In the genomic region with DNA sequence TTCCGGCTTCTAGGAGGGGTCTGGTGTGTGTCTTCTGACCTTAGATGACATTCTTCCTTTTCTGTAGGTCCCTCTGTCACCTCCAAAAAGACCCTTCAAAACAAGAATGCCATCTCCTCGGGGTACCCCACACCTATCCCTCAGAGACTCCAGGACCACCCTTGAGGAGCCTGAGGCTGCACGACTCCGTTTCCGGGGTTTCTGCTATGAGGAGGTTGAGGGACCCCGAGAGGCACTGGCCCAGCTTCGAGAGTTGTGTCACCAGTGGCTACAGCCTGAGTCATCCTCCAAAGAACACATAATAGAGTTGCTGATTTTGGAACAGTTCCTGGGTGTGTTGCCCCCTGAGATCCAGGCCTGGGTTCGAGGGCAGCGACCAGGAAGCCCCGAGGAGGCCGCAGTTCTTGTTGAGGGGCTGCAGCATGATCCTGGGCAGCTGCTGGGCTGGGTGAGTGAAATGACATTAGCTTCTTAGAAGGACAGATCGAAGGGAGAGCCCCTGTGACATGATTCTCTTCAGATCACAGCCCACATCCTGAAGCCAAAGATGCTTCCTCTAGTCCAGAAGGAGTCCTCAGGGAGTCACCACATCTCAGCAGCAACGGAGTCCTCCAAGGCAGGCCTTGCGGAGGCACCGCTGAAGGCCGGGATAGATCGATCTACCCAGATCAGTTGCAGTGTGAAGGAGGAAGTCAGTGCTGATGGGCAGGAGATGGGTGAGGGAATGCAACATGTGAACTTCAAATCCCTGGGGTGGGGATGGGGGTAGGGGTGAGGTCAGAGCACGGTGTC, we compare ENCODE assay signal across 8 mouse cellular contexts. TPM values are rescaled to one million over a fixed set of nuclear protein-coding genes. Genes with fewer than 3 reads are reported as not detected.
DNase-seq lines count a peak whose midpoint lies in the region; ATAC-seq and TF ChIP-seq lines count a peak whose summit lies in the region.

No protein-coding gene starts in this region.

- H3K27ac ChIP-seq in left cerebral cortex, adult 2 months, result peak overlapping the region; percentile 90
- peak overlapping the region; percentile 93 for H3K27ac ChIP-seq in embryonic facial prominence, embryonic 14.5 days (replicated peaks; ENCODE audit: low read depth, low read length)

- DNase-seq in left cerebral cortex, adult 2 months (ENCODE audit: extremely low spot score in 1 of 2, low spot score in 2 of 2), result no peak
- DNase-seq in left cerebral cortex, postnatal 14 days (ENCODE audit: low spot score in 2 of 2), result no peak
- DNase-seq in embryonic facial prominence, embryonic 14.5 days (ENCODE audit: low spot score), result no peak
- peak; percentile 67 for DNase-seq in induced T-regulatory cell, adult 2 months (ENCODE audit: low read depth)
- DNase-seq in naive thymus-derived CD4-positive, alpha-beta T cell, adult 2 months (ENCODE audit: low read depth), result peak; percentile 36
- DNase-seq in retina, postnatal 1 day, result no peak
- DNase-seq in layer of hippocampus, postnatal 36 days, result no peak
- no peak for DNase-seq in kidney, postnatal 36 days

- no peak for TF ChIP-seq CTCF in left cerebral cortex, adult 2 months (IDR thresholded peaks at IDR 0.05)

- H3K4me1 ChIP-seq in embryonic facial prominence, embryonic 14.5 days (ENCODE audit: control insufficient read depth, insufficient read depth, low read length), result peaks cover 4% of the 10 kb centered on the region; the same call in 1 of the 2 replicates

- H3K9ac ChIP-seq in embryonic facial prominence, embryonic 14.5 days (ENCODE audit: low read depth, low read length), result peak overlapping the region; percentile 65; the same call in 1 of the 2 replicates

- H3K27me3 ChIP-seq in embryonic facial prominence, embryonic 14.5 days (replicated peaks; ENCODE audit: control insufficient read depth, insufficient read depth, low read length), result no peaks in the 10 kb centered on the region

- ATAC-seq in embryonic facial prominence, embryonic 14.5 days (ENCODE audit: low read depth), result no peak

- 83% methylated on average over 18 of the region's 18 CpGs for WGBS in embryonic facial prominence, embryonic 14.5 days

- H3K36me3 ChIP-seq in embryonic facial prominence, embryonic 14.5 days (ENCODE audit: control insufficient read depth, insufficient read depth, low read length), result peaks cover 10% of the 10 kb centered on the region; the same call in 1 of the 2 replicates

- H3K4me2 ChIP-seq in embryonic facial prominence, embryonic 14.5 days (ENCODE audit: low read depth, low read length), result peak overlapping the region; percentile 71

- H3K9me3 ChIP-seq in embryonic facial prominence, embryonic 14.5 days (ENCODE audit: control insufficient read depth, low read length), result no peaks in the 10 kb centered on the region

- peak overlapping the region; percentile 72; the same call in 1 of the 2 replicates for H3K4me3 ChIP-seq in left cerebral cortex, adult 2 months
- peak overlapping the region; percentile 50; the same call in 1 of the 2 replicates for H3K4me3 ChIP-seq in embryonic facial prominence, embryonic 14.5 days (ENCODE audit: low read depth, low read length)

- intact Hi-C loops in left cerebral cortex, adult 2 months (cut with DNase I), result loop anchor here (5.0 kb wide), 1 partner anchor 43 kb away; no protein-coding TSS in a partner anchor
- intact Hi-C loops in left cerebral cortex, postnatal 14 days (cut with DNase I), result no loop called here

RNA-seq across cellular contexts. Expression of a gene that starts 1.5 kb away (rescaled TPM):
- 1 to 10 TPM; 7.9 to 9.0 TPM for total RNA-seq in left cerebral cortex, adult 2 months (2021)
- total RNA-seq in left cerebral cortex, postnatal 14 days (2021), result 1 to 10 TPM; 7.1 to 8.5 TPM
- 2.5 and 3.8 TPM in 2 replicates for polyA plus RNA-seq in embryonic facial prominence, embryonic 14.5 days (2014; fragmentation: Nextera tagmentation; extraction: Ambion mirVana)
- total RNA-seq in layer of hippocampus, postnatal 36 days (2021), result 1 to 10 TPM; 8.6 to 9.3 TPM

RNA-seq across cellular contexts. Expression of a gene that starts 13.5 kb away (rescaled TPM):
- 10 to 100 TPM; 11.0 TPM for total RNA-seq in left cerebral cortex, adult 2 months (2021)
- total RNA-seq in left cerebral cortex, postnatal 14 days (2021), result 10 to 100 TPM; 13.4 to 13.6 TPM
- 9.4 and 10.9 TPM in 2 replicates for polyA plus RNA-seq in embryonic facial prominence, embryonic 14.5 days (2014; fragmentation: Nextera tagmentation; extraction: Ambion mirVana)
- total RNA-seq in layer of hippocampus, postnatal 36 days (2021), result 10 to 100 TPM; 11.6 to 13.1 TPM

RNA-seq across cellular contexts. Expression of a gene that starts 18.9 kb away (rescaled TPM):
- under 1 TPM in 1 of 2 experiments, not detected in 1; 0.44 TPM for total RNA-seq in left cerebral cortex, adult 2 months (2021)
- total RNA-seq in left cerebral cortex, postnatal 14 days (2021), result not detected
- not detected in 2 replicates for polyA plus RNA-seq in embryonic facial prominence, embryonic 14.5 days (2014; fragmentation: Nextera tagmentation; extraction: Ambion mirVana)
- total RNA-seq in layer of hippocampus, postnatal 36 days (2021), result under 1 TPM in 1 of 2 experiments, not detected in 1; 0.20 TPM

RNA-seq across cellular contexts. Expression of a gene that starts 19.8 kb away (rescaled TPM):
- total RNA-seq in left cerebral cortex, adult 2 months (2021), result 100 to 1,000 TPM; 220 to 221 TPM
- total RNA-seq in left cerebral cortex, postnatal 14 days (2021), result 100 to 1,000 TPM; 218 to 223 TPM
- polyA plus RNA-seq in embryonic facial prominence, embryonic 14.5 days (2014; fragmentation: Nextera tagmentation; extraction: Ambion mirVana), result 321 and 352 TPM in 2 replicates
- total RNA-seq in layer of hippocampus, postnatal 36 days (2021), result 100 to 1,000 TPM; 235 to 241 TPM

RNA-seq across cellular contexts. Expression of a gene that starts 30.7 kb away (rescaled TPM):
- 10 to 100 TPM; 34.0 to 35.8 TPM for total RNA-seq in left cerebral cortex, adult 2 months (2021)
- total RNA-seq in left cerebral cortex, postnatal 14 days (2021), result 10 to 100 TPM; 33.3 to 35.6 TPM
- polyA plus RNA-seq in embryonic facial prominence, embryonic 14.5 days (2014; fragmentation: Nextera tagmentation; extraction: Ambion mirVana), result 20.0 and 23.6 TPM in 2 replicates
- 10 to 100 TPM; 33.6 to 37.8 TPM for total RNA-seq in layer of hippocampus, postnatal 36 days (2021)

Comparison
In these comparisons a context has a peak if more than half of its experiments do, and no peak if none do; other contexts are left out.
1. DNase-seq: peak in induced T-regulatory cell, adult 2 months (single experiment) and naive thymus-derived CD4-positive, alpha-beta T cell, adult 2 months (single experiment); none in left cerebral cortex, adult 2 months (0 of 2), left cerebral cortex, postnatal 14 days (0 of 2), embryonic facial prominence, embryonic 14.5 days (single experiment), retina, postnatal 1 day (single experiment), layer of hippocampus, postnatal 36 days (0 of 2) and kidney, postnatal 36 days (0 of 2).